Mouse (Mus musculus): Measurements from ENCODE around the gene Adamtsl1. TPM values are rescaled to one million over a fixed set of nuclear protein-coding genes. Genes with fewer than 3 reads are reported as not detected.

Gene Adamtsl1
- polyA plus RNA-seq, 1 experiment from 2014 or later: 14.2 TPM

DNA sequence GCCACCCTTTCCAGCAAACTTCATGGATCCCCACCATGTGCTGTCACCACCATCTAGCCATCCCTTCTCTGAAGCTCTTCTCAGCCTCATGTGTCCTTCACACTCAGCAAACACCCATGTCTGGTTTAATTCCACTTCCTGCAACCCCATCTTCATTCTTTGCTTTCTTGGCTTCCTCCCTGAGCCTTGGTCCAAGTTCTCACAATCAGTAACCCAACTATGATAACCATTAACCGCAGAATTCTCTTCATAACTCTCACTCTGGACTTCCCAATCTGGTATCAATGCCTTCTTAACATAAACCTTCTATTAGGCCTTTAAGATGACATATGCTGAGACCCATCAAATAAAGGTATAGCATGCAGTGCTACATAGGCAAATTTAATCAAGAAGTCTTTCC lies 815.5 kb downstream of the Adamtsl1 start:
- DNase-seq (no peak), ATAC-seq (ENCODE audit: insufficient read depth) (no peak)
- Histone ChIP-seq H3K36me3 (ENCODE audit: insufficient read depth) (no peaks in the 10 kb centered on the region), H3K27me3 (ENCODE audit: insufficient read depth, low read length) (no peaks in the 10 kb centered on the region), H3K4me3 (ENCODE audit: low read depth, low read length) (no peak overlapping the region), H3K27ac (ENCODE audit: low read depth) (no peak overlapping the region), H3K9ac (no peak overlapping the region), H3K4me2 (no peak overlapping the region), H3K9me3 (ENCODE audit: low read depth, low read length) (no peaks in the 10 kb centered on the region), H3K4me1 (ENCODE audit: insufficient read depth) (peaks cover 9% of the 10 kb centered on the region; the same call in 1 of the 2 replicates)
- no peak for TF ChIP-seq CTCF (IDR thresholded peaks at IDR 0.05; ENCODE audit: low read depth)
- 91% methylated on average over 1 of the region's 1 CpGs for WGBS

DNA sequence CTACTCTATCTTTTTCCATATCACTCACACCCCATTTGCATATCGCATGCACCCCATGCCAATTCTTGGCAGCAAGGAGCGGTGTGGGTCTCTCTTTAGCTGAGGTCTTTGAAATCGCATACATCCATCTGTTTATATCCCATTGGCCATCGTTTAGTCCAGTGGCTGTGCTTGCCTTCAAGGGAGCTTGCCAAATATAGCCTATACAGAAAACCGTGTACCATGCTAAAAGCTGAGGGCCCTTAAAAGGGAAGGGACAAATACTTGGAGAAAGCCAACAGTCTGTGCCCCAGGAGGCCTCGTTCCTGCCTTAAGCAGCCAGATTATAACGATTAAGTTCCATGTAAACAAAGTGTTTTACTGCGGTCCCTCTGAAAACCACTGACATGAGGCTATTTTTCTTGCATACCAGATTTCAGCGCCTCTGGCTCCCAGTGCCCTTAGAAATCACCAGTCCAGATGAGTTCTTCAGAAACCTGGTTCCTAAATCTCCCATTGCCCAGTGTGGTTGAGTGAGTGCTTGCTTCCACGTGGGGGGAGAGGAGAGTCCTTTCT lies 822.0 kb downstream of the Adamtsl1 start:
- Histone ChIP-seq H3K27me3 (ENCODE audit: insufficient read depth, low read length) (no peaks in the 10 kb centered on the region), H3K4me2 (no peak overlapping the region), H3K4me1 (ENCODE audit: insufficient read depth) (peaks cover 16% of the 10 kb centered on the region; the same call in 1 of the 2 replicates), H3K36me3 (ENCODE audit: insufficient read depth) (no peaks in the 10 kb centered on the region), H3K9me3 (ENCODE audit: low read depth, low read length) (no peaks in the 10 kb centered on the region), H3K27ac (ENCODE audit: low read depth) (0 out of 2 replicates have a peak overlapping the region, but pooled peaks have one; percentile 27), H3K4me3 (ENCODE audit: low read depth, low read length) (no peak overlapping the region), H3K9ac (no peak overlapping the region)
- ATAC-seq (ENCODE audit: insufficient read depth): peak; percentile 54
- no peak for TF ChIP-seq CTCF (IDR thresholded peaks at IDR 0.05; ENCODE audit: low read depth)
- WGBS: 18% methylated on average over 10 of the region's 10 CpGs
- DNase-seq: peak; percentile 67

DNA sequence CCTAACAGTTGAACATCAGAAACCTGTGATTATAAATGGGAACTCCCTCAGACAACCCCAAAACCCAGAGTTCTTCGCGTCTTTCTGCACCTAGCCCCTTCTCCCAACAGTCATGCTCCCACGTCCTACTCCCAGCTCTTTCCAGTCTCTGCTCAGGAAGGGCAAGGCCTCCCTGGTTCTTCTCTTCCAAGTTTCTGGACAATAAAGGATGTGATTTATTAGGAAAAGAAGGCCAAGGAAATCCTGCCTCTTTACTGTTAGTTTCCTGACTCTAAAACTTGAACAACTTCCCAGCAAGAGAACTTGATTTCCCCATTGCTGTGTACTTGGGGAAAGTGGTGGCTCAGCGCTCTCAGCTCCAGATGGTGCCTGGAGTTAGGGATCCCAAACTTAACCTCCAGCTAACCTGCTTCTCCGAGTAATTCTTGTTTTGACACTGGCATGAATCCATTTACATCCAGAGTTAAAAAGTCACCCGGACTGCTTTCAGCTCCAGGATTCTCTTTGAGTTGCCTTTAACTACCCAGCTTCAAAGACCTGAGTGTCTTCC lies 823.3 kb downstream of the Adamtsl1 start:
- H3K4me1 ChIP-seq (ENCODE audit: insufficient read depth): peaks cover 16% of the 10 kb centered on the region; the same call in 1 of the 2 replicates
- H3K9ac ChIP-seq: no peak overlapping the region
- no peaks in the 10 kb centered on the region for H3K36me3 ChIP-seq (ENCODE audit: insufficient read depth)
- no peak for TF ChIP-seq CTCF (IDR thresholded peaks at IDR 0.05; ENCODE audit: low read depth)
- no peak overlapping the region for H3K4me2 ChIP-seq
- no peak overlapping the region for H3K4me3 ChIP-seq (ENCODE audit: low read depth, low read length)
- no peak for ATAC-seq (ENCODE audit: insufficient read depth)
- peak; percentile 26 for DNase-seq
- no peaks in the 10 kb centered on the region for H3K9me3 ChIP-seq (ENCODE audit: low read depth, low read length)
- WGBS: 53% methylated on average over 6 of the region's 6 CpGs
- H3K27me3 ChIP-seq (ENCODE audit: insufficient read depth, low read length): no peaks in the 10 kb centered on the region
- no peak overlapping the region for H3K27ac ChIP-seq (ENCODE audit: low read depth)

DNA sequence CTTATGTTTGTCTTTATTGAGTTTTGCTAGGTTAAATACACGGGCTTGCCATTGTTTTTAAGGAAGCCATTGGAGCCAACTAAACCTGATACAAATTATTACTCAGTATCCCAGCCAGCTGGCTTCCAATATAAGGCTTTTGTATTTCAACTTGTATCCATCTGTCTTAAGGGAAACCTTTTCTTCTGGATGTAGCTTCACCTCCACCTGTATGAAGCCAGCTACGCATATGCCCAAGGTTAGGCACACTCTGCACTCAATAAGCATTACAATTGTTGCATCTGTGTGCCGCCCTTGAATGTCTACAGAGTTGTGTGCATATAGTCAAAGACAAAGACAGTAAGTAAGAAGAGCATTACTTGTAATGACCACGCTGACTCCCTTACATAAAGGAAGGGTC lies 835.4 kb downstream of the Adamtsl1 start:
- H3K4me1 ChIP-seq (ENCODE audit: insufficient read depth): no peaks in the 10 kb centered on the region
- no peak overlapping the region for H3K4me3 ChIP-seq (ENCODE audit: low read depth, low read length)
- no peaks in the 10 kb centered on the region for H3K36me3 ChIP-seq (ENCODE audit: insufficient read depth)
- no peak for ATAC-seq (ENCODE audit: insufficient read depth)
- no peak overlapping the region for H3K4me2 ChIP-seq
- H3K9ac ChIP-seq: no peak overlapping the region
- H3K9me3 ChIP-seq (ENCODE audit: low read depth, low read length): no peaks in the 10 kb centered on the region
- H3K27me3 ChIP-seq (ENCODE audit: insufficient read depth, low read length): no peaks in the 10 kb centered on the region
- no peak overlapping the region for H3K27ac ChIP-seq (ENCODE audit: low read depth)
- DNase-seq: no peak
- TF ChIP-seq CTCF (IDR thresholded peaks at IDR 0.05; ENCODE audit: low read depth): no peak
- WGBS: 86% methylated on average over 4 of the region's 4 CpGs

- Histone ChIP-seq H3K4me2 (no peak overlapping the region), H3K4me3 (ENCODE audit: low read depth, low read length) (no peak overlapping the region), H3K4me1 (ENCODE audit: insufficient read depth) (no peaks in the 10 kb centered on the region), H3K27ac (ENCODE audit: low read depth) (no peak overlapping the region), H3K9ac (no peak overlapping the region), H3K9me3 (ENCODE audit: low read depth, low read length) (no peaks in the 10 kb centered on the region), H3K36me3 (ENCODE audit: insufficient read depth) (no peaks in the 10 kb centered on the region), H3K27me3 (ENCODE audit: insufficient read depth, low read length) (no peaks in the 10 kb centered on the region)
- DNase-seq (peak; percentile 22), ATAC-seq (ENCODE audit: insufficient read depth) (no peak)
- 41% methylated on average over 4 of the region's 4 CpGs for WGBS
- no peak for TF ChIP-seq CTCF (IDR thresholded peaks at IDR 0.05; ENCODE audit: low read depth)
Observed at GRCm38 (mm10) chr4:86352121-86352520, 838.1 kb downstream of the Adamtsl1 start.

DNA sequence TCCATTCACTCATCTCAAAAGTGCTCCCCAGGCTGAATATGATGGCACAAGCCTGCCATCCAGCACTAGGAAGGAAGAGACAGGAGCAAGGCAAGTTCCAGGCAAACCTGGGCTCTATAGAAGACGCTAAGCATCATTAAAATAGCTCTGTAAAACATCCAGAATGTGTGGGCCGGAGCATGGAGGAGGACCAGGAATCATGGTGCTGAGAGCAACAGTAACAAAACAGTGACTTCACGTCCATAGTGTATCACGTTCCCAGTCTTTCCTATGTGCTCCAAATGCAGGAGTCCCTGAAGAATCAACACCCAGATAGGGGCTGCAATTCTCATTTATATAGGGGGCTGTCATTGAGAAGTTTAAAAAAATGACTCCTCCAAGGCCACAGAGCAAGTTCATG lies 839.6 kb downstream of the Adamtsl1 start:
- H3K9me3 ChIP-seq (ENCODE audit: low read depth, low read length): no peaks in the 10 kb centered on the region
- DNase-seq (no peak), ATAC-seq (ENCODE audit: insufficient read depth) (no peak)
- H3K27ac ChIP-seq (ENCODE audit: low read depth): no peak overlapping the region
- no peaks in the 10 kb centered on the region for H3K27me3 ChIP-seq (ENCODE audit: insufficient read depth, low read length)
- H3K4me2 ChIP-seq: no peak overlapping the region
- H3K9ac ChIP-seq: no peak overlapping the region
- 81% methylated on average over 4 of the region's 4 CpGs for WGBS
- H3K36me3 ChIP-seq (ENCODE audit: insufficient read depth): no peaks in the 10 kb centered on the region
- no peak overlapping the region for H3K4me3 ChIP-seq (ENCODE audit: low read depth, low read length)
- no peak for TF ChIP-seq CTCF (IDR thresholded peaks at IDR 0.05; ENCODE audit: low read depth)
- H3K4me1 ChIP-seq (ENCODE audit: insufficient read depth): no peaks in the 10 kb centered on the region

- no peak for TF ChIP-seq CTCF (IDR thresholded peaks at IDR 0.05; ENCODE audit: low read depth)
- no peak for DNase-seq
- Histone ChIP-seq H3K9ac (no peak overlapping the region), H3K9me3 (ENCODE audit: low read depth, low read length) (no peaks in the 10 kb centered on the region), H3K4me3 (ENCODE audit: low read depth, low read length) (no peak overlapping the region), H3K4me1 (ENCODE audit: insufficient read depth) (no peaks in the 10 kb centered on the region), H3K27ac (ENCODE audit: low read depth) (no peak overlapping the region), H3K4me2 (no peak overlapping the region), H3K36me3 (ENCODE audit: insufficient read depth) (no peaks in the 10 kb centered on the region), H3K27me3 (ENCODE audit: insufficient read depth, low read length) (no peaks in the 10 kb centered on the region)
- no peak for ATAC-seq (ENCODE audit: insufficient read depth)
- 75% methylated on average over 5 of the region's 5 CpGs for WGBS
Observed at GRCm38 (mm10) chr4:86359398-86359797, 845.4 kb downstream of the Adamtsl1 start.
